Mouse (Mus musculus): ENCODE results near the gene Zfp352. TPM values are rescaled to one million over a fixed set of nuclear protein-coding genes. Genes with fewer than 3 reads are reported as not detected.

Gene Zfp352
- total and polyA plus RNA-seq, 2 experiments from 2014 or later: not detected

DNA sequence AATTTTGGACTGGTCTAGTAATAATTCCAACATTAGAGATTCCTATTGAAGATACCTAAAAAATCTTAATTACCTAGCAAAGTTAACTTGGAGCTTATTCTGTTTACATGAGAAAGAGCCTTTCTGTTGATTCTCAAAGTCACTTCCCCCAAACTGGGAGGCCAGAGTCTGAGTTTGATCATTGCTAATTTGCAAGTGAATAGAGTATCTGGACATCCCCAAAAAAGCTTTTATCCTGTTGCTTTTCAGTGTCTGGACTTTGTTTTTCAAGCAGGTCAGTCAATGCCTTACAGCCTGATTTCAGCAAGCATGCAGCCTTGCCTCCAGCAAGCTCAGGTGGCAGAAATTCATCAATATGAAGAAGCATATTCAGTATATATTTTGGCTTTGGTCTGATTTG, 51.2 kb downstream of the Zfp352 start:
- Histone ChIP-seq H3K4me1 (ENCODE audit: insufficient read depth, low read length) (no peaks in the 10 kb centered on the region), H3K4me3 (ENCODE audit: low read length) (no peak overlapping the region), H3K27me3 (ENCODE audit: insufficient read depth, low read length) (no peaks in the 10 kb centered on the region), H3K9ac (replicated peaks; ENCODE audit: low read length) (no peak overlapping the region), H3K4me2 (ENCODE audit: low read depth, low read length) (no peak overlapping the region), H3K9me3 (ENCODE audit: low read length) (0 out of 2 replicates have a peak, but pooled peaks cover 4% of the 10 kb centered on the region), H3K36me3 (ENCODE audit: insufficient read depth, low read length) (no peaks in the 10 kb centered on the region), H3K27ac (no peak overlapping the region)
- ATAC-seq (no peak), DNase-seq (ENCODE audit: low spot score) (no peak)
- no peak for TF ChIP-seq CTCF (IDR thresholded peaks at IDR 0.05; ENCODE audit: low read depth)

All from hindbrain, postnatal 0 days (tissue).